Mouse (Mus musculus): ENCODE data around the gene Timmdc1. TPM values are rescaled to one million over a fixed set of nuclear protein-coding genes. Genes with fewer than 3 reads are reported as not detected.

Timmdc1 gene
- polyA plus RNA-seq, 1 experiment = 25.0 TPM

GRCm38 (mm10) chr16:38473661-38474060, 48.8 kb downstream of the Timmdc1 start:
- TF ChIP-seq CTCF (IDR thresholded peaks at IDR 0.05; ENCODE audit: borderline replicate concordance, control insufficient read depth, extremely low read depth, insufficient read depth, low read length, poor library complexity) = no peak
- no peak for TF ChIP-seq POLR2A (IDR thresholded peaks at IDR 0.05; ENCODE audit: control insufficient read depth, extremely low read depth, insufficient read depth, low read length, poor library complexity)
- Histone ChIP-seq H3K27ac (ENCODE audit: control insufficient read depth, insufficient read depth, low read length) (no peak overlapping the region), H3K27me3 (ENCODE audit: control insufficient read depth, insufficient read depth, low read length) (no peaks in the 10 kb centered on the region), H3K4me3 (ENCODE audit: control insufficient read depth, insufficient read depth, low read length) (no peak overlapping the region), H3K36me3 (ENCODE audit: control insufficient read depth, insufficient read depth, low read length) (no peaks in the 10 kb centered on the region), H3K4me1 (replicated peaks; ENCODE audit: control insufficient read depth, insufficient read depth, low read length) (peaks cover 13% of the 10 kb centered on the region)
- WGBS = 95% methylated on average over 5 of the region's 5 CpGs
- no peak for DNase-seq

- H3K36me3 ChIP-seq (ENCODE audit: control insufficient read depth, insufficient read depth, low read length) = no peaks in the 10 kb centered on the region
- no peak for TF ChIP-seq CTCF (IDR thresholded peaks at IDR 0.05; ENCODE audit: borderline replicate concordance, control insufficient read depth, extremely low read depth, insufficient read depth, low read length, poor library complexity)
- TF ChIP-seq POLR2A (IDR thresholded peaks at IDR 0.05; ENCODE audit: control insufficient read depth, extremely low read depth, insufficient read depth, low read length, poor library complexity) = no peak
- H3K4me1 ChIP-seq (replicated peaks; ENCODE audit: control insufficient read depth, insufficient read depth, low read length) = peaks cover 13% of the 10 kb centered on the region
- H3K27me3 ChIP-seq (ENCODE audit: control insufficient read depth, insufficient read depth, low read length) = no peaks in the 10 kb centered on the region
- H3K27ac ChIP-seq (ENCODE audit: control insufficient read depth, insufficient read depth, low read length) = no peak overlapping the region
- DNase-seq = no peak
- H3K4me3 ChIP-seq (ENCODE audit: control insufficient read depth, insufficient read depth, low read length) = no peak overlapping the region
- WGBS = 96% methylated on average over 5 of the region's 5 CpGs
These were observed 50.0 kb downstream of the Timmdc1 start for GRCm38 (mm10) chr16:38472507-38472873.

GRCm38 (mm10) chr16:38471697-38472506, 50.6 kb downstream of the Timmdc1 start:
- Histone ChIP-seq H3K27ac (ENCODE audit: control insufficient read depth, insufficient read depth, low read length) (no peak overlapping the region), H3K4me1 (replicated peaks; ENCODE audit: control insufficient read depth, insufficient read depth, low read length) (peaks cover 9% of the 10 kb centered on the region), H3K4me3 (ENCODE audit: control insufficient read depth, insufficient read depth, low read length) (no peak overlapping the region), H3K36me3 (ENCODE audit: control insufficient read depth, insufficient read depth, low read length) (no peaks in the 10 kb centered on the region), H3K27me3 (ENCODE audit: control insufficient read depth, insufficient read depth, low read length) (no peaks in the 10 kb centered on the region)
- WGBS = 92% methylated on average over 11 of the region's 11 CpGs
- DNase-seq = no peak
- TF ChIP-seq CTCF (IDR thresholded peaks at IDR 0.05; ENCODE audit: borderline replicate concordance, control insufficient read depth, extremely low read depth, insufficient read depth, low read length, poor library complexity) (no peak), POLR2A (IDR thresholded peaks at IDR 0.05; ENCODE audit: control insufficient read depth, extremely low read depth, insufficient read depth, low read length, poor library complexity) (no peak)

GRCm38 (mm10) chr16:38469437-38469836, 53.0 kb downstream of the Timmdc1 start:
- Histone ChIP-seq H3K27ac (ENCODE audit: control insufficient read depth, insufficient read depth, low read length) (no peak overlapping the region), H3K4me3 (ENCODE audit: control insufficient read depth, insufficient read depth, low read length) (no peak overlapping the region), H3K4me1 (replicated peaks; ENCODE audit: control insufficient read depth, insufficient read depth, low read length) (no peaks in the 10 kb centered on the region), H3K36me3 (ENCODE audit: control insufficient read depth, insufficient read depth, low read length) (no peaks in the 10 kb centered on the region), H3K27me3 (ENCODE audit: control insufficient read depth, insufficient read depth, low read length) (no peaks in the 10 kb centered on the region)
- WGBS = 87% methylated on average over 8 of the region's 8 CpGs
- DNase-seq = no peak
- TF ChIP-seq CTCF (IDR thresholded peaks at IDR 0.05; ENCODE audit: borderline replicate concordance, control insufficient read depth, extremely low read depth, insufficient read depth, low read length, poor library complexity) (no peak), POLR2A (IDR thresholded peaks at IDR 0.05; ENCODE audit: control insufficient read depth, extremely low read depth, insufficient read depth, low read length, poor library complexity) (no peak)

- no peaks in the 10 kb centered on the region for H3K36me3 ChIP-seq (ENCODE audit: control insufficient read depth, insufficient read depth, low read length)
- WGBS = 37% methylated on average over 3 of the region's 3 CpGs
- H3K4me3 ChIP-seq (ENCODE audit: control insufficient read depth, insufficient read depth, low read length) = no peak overlapping the region
- no peak for DNase-seq
- no peak overlapping the region for H3K27ac ChIP-seq (ENCODE audit: control insufficient read depth, insufficient read depth, low read length)
- no peak for TF ChIP-seq CTCF (IDR thresholded peaks at IDR 0.05; ENCODE audit: borderline replicate concordance, control insufficient read depth, extremely low read depth, insufficient read depth, low read length, poor library complexity)
- TF ChIP-seq POLR2A (IDR thresholded peaks at IDR 0.05; ENCODE audit: control insufficient read depth, extremely low read depth, insufficient read depth, low read length, poor library complexity) = no peak
- H3K4me1 ChIP-seq (replicated peaks; ENCODE audit: control insufficient read depth, insufficient read depth, low read length) = no peaks in the 10 kb centered on the region
- no peaks in the 10 kb centered on the region for H3K27me3 ChIP-seq (ENCODE audit: control insufficient read depth, insufficient read depth, low read length)
These were observed 53.8 kb downstream of the Timmdc1 start for GRCm38 (mm10) chr16:38468706-38469018.

GRCm38 (mm10) chr16:38467917-38468705, 54.4 kb downstream of the Timmdc1 start:
- 72% methylated on average over 8 of the region's 8 CpGs for WGBS

More at GRCm38 (mm10) chr16:38467917-38468705, 54.4 kb downstream of the Timmdc1 start:
- no peak overlapping the region for H3K27ac ChIP-seq (ENCODE audit: control insufficient read depth, insufficient read depth, low read length)
- no peak for TF ChIP-seq POLR2A (IDR thresholded peaks at IDR 0.05; ENCODE audit: control insufficient read depth, extremely low read depth, insufficient read depth, low read length, poor library complexity)
- no peak for TF ChIP-seq CTCF (IDR thresholded peaks at IDR 0.05; ENCODE audit: borderline replicate concordance, control insufficient read depth, extremely low read depth, insufficient read depth, low read length, poor library complexity)
- no peak overlapping the region for H3K4me3 ChIP-seq (ENCODE audit: control insufficient read depth, insufficient read depth, low read length)
- no peak for DNase-seq
- no peaks in the 10 kb centered on the region for H3K36me3 ChIP-seq (ENCODE audit: control insufficient read depth, insufficient read depth, low read length)
- no peaks in the 10 kb centered on the region for H3K27me3 ChIP-seq (ENCODE audit: control insufficient read depth, insufficient read depth, low read length)
- no peaks in the 10 kb centered on the region for H3K4me1 ChIP-seq (replicated peaks; ENCODE audit: control insufficient read depth, insufficient read depth, low read length)

Measured in thymus, adult 2 months (tissue).